Mouse (Mus musculus) embryo, embryonic 11.5 days (tissue): ENCODE data around the gene Rad51d.
"Not testable (repeated sequence)": the region's sequence is repeated elsewhere in the genome, so short reads cannot be mapped to it uniquely, and the experiment has no call there.

ENCODE experiments used
- DNase-seq: peaks from one replicate; pipeline ENCODE4 v3.0.0-alpha.2; 2012; ENCODE audit warnings: low read depth, low spot score

Rad51d gene

GRCm38 (mm10) chr11:82856032-82856431 is 34.4 kb downstream of the Rad51d start:
- no peak for DNase-seq

GRCm38 (mm10) chr11:82855327-82855973 is 35.0 kb downstream of the Rad51d start:
- DNase-seq = no peak

- DNase-seq = no peak
These were observed 36.3 kb downstream of the Rad51d start for GRCm38 (mm10) chr11:82854111-82854510.

GRCm38 (mm10) chr11:82852958-82853357 is 37.5 kb downstream of the Rad51d start:
- DNase-seq = no peak

GRCm38 (mm10) chr11:82852540-82852939 is 37.9 kb downstream of the Rad51d start:
- DNase-seq = no peak

- no peak for DNase-seq
These were observed 38.3 kb downstream of the Rad51d start for GRCm38 (mm10) chr11:82852115-82852514.

- DNase-seq = no peak
These were observed 40.2 kb downstream of the Rad51d start for GRCm38 (mm10) chr11:82850259-82850658.

- DNase-seq = no peak
These were observed 42.8 kb downstream of the Rad51d start for GRCm38 (mm10) chr11:82847571-82848000.

GRCm38 (mm10) chr11:82846938-82847337 is 43.5 kb downstream of the Rad51d start:
- DNase-seq = no peak

- no peak for DNase-seq
These were observed 44.4 kb downstream of the Rad51d start for GRCm38 (mm10) chr11:82846079-82846436.

GRCm38 (mm10) chr11:82845415-82846078 is 44.9 kb downstream of the Rad51d start:
- DNase-seq = no peak

GRCm38 (mm10) chr11:82844771-82845414 is 45.5 kb downstream of the Rad51d start:
- DNase-seq = no peak

- DNase-seq = no peak
These were observed 51.9 kb downstream of the Rad51d start for GRCm38 (mm10) chr11:82838511-82838910.

GRCm38 (mm10) chr11:82837848-82838247 is 52.6 kb downstream of the Rad51d start:
- no peak for DNase-seq

GRCm38 (mm10) chr11:82837192-82837591 is 53.2 kb downstream of the Rad51d start:
- no peak for DNase-seq

- DNase-seq = no peak
These were observed 54.6 kb downstream of the Rad51d start for GRCm38 (mm10) chr11:82835616-82836432.

- DNase-seq = not testable (repeated sequence)
These were observed 56.1 kb downstream of the Rad51d start for GRCm38 (mm10) chr11:82834359-82834758.

GRCm38 (mm10) chr11:82833929-82834328 is 56.5 kb downstream of the Rad51d start:
- DNase-seq = no peak

GRCm38 (mm10) chr11:82832402-82832801 is 58.0 kb downstream of the Rad51d start:
- not testable (repeated sequence) for DNase-seq

- DNase-seq = no peak
These were observed 59.2 kb downstream of the Rad51d start for GRCm38 (mm10) chr11:82831008-82831893.

- DNase-seq = no peak
These were observed 63.6 kb downstream of the Rad51d start for GRCm38 (mm10) chr11:82826818-82827217.
